Mouse (Mus musculus): ENCODE results near the gene Mboat1.

DNA sequence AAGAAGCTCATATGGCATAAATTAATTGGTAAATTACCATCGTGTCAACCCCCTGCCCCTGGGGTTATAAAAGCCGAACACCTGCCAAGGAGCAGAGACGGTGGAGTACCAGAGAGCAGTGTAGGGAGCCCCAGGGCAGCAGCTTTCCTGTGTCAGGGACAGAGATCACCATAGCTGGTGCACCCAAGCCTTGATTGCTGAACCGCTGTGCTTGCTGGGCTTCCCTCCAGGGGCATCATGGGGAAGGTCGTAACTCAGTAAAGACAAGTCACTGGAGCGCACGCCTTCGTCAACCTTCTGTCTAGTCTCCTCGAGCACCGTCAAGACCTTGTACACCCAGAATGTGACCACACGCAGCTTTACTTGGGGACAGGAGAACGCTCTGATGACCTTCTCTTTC lies 128.0 kb downstream of the Mboat1 start:
- TF ChIP-seq POLR2A (IDR thresholded peaks at IDR 0.05; ENCODE audit: low read depth, low read length) (no peak), CTCF (conservative IDR thresholded peaks at IDR 0.05; ENCODE audit: insufficient read depth, insufficient read length, low read depth, low read length) (no peak)
